Mouse (Mus musculus): Measurements from ENCODE around the gene Sept8.

GRCm38 (mm10) chr11:53477833-53478232, 41.2 kb upstream of the Sept8 start:
- TF ChIP-seq CTCF (IDR thresholded peaks at IDR 0.05; ENCODE audit: low read depth): no peak
- TF ChIP-seq EP300 (IDR thresholded peaks at IDR 0.05; ENCODE audit: low read depth): no peak

Data from liver, embryonic 14.5 days (tissue).